Mouse (Mus musculus) CD4-positive, CD25-positive, alpha-beta regulatory T cell, adult 4 months (primary cell): ENCODE data around the gene Il4. TPM values are rescaled to one million over a fixed set of nuclear protein-coding genes. Genes with fewer than 3 reads are reported as not detected.
"Not testable (repeated sequence)": the region's sequence is repeated elsewhere in the genome, so short reads cannot be mapped to it uniquely, and the experiment has no call there.

Experiments used
- ATAC-seq: one replicate; pipeline ENCODE4 v1.8.0; 2017
- polyA plus RNA-seq, 2 experiments: library from polyadenylated mRNA; unstranded; fragments of 100-300 nt; shearing (Covaris generic); gene quantifications; one replicate each; pipeline ENCODE4 v1.2.1; 2017

Gene Il4
- polyA plus RNA-seq, 2 experiments from 2014 or later, result 3.1 to 4.0 TPM

- ATAC-seq, result not testable (repeated sequence)
These were observed 58.5 kb downstream of the Il4 start for GRCm38 (mm10) chr11:53559980-53560379.

GRCm38 (mm10) chr11:53557992-53558391, 60.5 kb downstream of the Il4 start:
- not testable (repeated sequence) for ATAC-seq

DNA sequence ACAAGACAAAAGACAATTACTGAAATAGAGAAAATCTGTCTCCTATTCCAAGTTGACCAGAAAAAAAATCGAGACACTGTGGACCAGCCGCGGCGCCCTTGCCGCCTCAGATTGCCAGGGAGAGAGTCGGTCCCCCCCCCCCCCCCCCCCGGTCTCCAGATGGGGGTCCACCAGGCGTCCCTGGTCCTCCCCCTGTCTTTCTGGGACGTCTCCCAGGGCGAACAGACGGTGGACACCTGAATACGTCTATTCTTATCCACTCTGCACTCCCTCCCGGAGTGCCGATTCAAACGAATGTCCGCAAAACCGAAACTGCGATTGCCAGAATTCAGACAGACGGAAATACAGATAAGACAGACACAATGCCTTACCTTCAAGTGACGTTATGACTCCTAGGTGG, 61.9 kb downstream of the Il4 start:
- not testable (repeated sequence) for ATAC-seq

Other genes starting within 250 kb of the Il4 start
- gene Leap2, start 195.5 kb downstream of the Il4 start, polyA plus RNA-seq, result 1 to 10 TPM in 1 of 2 experiments, not detected in 1; 1.1 TPM
- 100 to 1,000 TPM; 329 to 366 TPM for gene Uqcrq, start 187.8 kb downstream of the Il4 start, polyA plus RNA-seq
- gene Gdf9, start 187.6 kb downstream of the Il4 start, polyA plus RNA-seq, result not detected
- not detected for gene Gm10447, start 161.6 kb downstream of the Il4 start, polyA plus RNA-seq
- not detected for gene Shroom1, start 161.5 kb downstream of the Il4 start, polyA plus RNA-seq
- gene Gm9837, start 148.2 kb downstream of the Il4 start, polyA plus RNA-seq, result not detected
- gene Gm9945, start 138.5 kb downstream of the Il4 start, polyA plus RNA-seq, result not detected
- gene Sowaha, start 138.4 kb downstream of the Il4 start, polyA plus RNA-seq, result not detected
- gene Sept8, start 99.4 kb downstream of the Il4 start, polyA plus RNA-seq, result 1 to 10 TPM in 1 of 2 experiments, under 1 TPM in 1; 0.95 to 1.0 TPM
- gene Kif3a, start 51.3 kb downstream of the Il4 start, polyA plus RNA-seq, result 1 to 10 TPM; 8.1 to 8.7 TPM
- not detected for gene Il13, start 16.0 kb upstream of the Il4 start, polyA plus RNA-seq
- gene Rad50, start 88.7 kb upstream of the Il4 start, polyA plus RNA-seq, result 10 to 100 TPM; 47.8 to 50.7 TPM
- not detected for gene Il5, start 102.1 kb upstream of the Il4 start, polyA plus RNA-seq
- gene Irf1, start 151.3 kb upstream of the Il4 start, polyA plus RNA-seq, result 100 to 1,000 TPM; 310 to 397 TPM
- gene Gm17334, start 154.5 kb upstream of the Il4 start, polyA plus RNA-seq, result 1 to 10 TPM; 6.1 to 9.8 TPM
- gene Gm12216, start 240.6 kb upstream of the Il4 start, polyA plus RNA-seq, result 10 to 100 TPM; 31.5 to 32.1 TPM